Mouse (Mus musculus): ENCODE measurements around the gene Nt5m.

- TF ChIP-seq POLR2A (IDR thresholded peaks at IDR 0.05; ENCODE audit: borderline replicate concordance, insufficient read depth, low read length) (no peak), CTCF (IDR thresholded peaks at IDR 0.05; ENCODE audit: borderline replicate concordance, insufficient read depth, low read depth, low read length) (no peak)
These were observed 55.7 kb downstream of the Nt5m start for GRCm38 (mm10) chr11:59894916-59895315.
